Mouse (Mus musculus): ENCODE results near the gene Gnb1l. TPM values are rescaled to one million over a fixed set of nuclear protein-coding genes. Genes with fewer than 3 reads are reported as not detected.
A peak's percentile ranks its signal among the peaks of the same experiment; 100 is the strongest.

Gnb1l gene
- total RNA-seq, 2 experiments from 2014 or later = 4.5 to 6.0 TPM

DNA sequence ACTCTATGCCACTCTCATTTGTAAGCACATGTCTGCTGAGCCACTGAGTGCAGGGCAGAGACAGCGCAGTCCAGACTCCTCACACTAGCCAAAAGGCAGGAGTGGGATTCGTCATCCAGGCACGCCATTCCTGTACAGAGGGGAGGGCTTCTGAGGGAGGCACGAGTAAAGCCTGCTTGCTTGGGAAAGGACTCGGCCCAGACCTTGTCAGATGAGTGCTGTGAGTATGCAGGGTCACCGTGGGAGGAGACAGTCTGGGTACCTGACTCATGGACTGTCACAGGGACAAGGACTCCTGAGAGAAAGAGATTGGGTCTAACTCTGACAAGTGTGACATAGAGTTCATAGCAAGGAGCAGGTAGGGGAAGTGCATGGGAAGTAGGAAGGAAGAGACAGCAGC, 40.8 kb downstream of the Gnb1l start:
- no peak for DNase-seq (ENCODE audit: low spot score in 2 of 2)

DNA sequence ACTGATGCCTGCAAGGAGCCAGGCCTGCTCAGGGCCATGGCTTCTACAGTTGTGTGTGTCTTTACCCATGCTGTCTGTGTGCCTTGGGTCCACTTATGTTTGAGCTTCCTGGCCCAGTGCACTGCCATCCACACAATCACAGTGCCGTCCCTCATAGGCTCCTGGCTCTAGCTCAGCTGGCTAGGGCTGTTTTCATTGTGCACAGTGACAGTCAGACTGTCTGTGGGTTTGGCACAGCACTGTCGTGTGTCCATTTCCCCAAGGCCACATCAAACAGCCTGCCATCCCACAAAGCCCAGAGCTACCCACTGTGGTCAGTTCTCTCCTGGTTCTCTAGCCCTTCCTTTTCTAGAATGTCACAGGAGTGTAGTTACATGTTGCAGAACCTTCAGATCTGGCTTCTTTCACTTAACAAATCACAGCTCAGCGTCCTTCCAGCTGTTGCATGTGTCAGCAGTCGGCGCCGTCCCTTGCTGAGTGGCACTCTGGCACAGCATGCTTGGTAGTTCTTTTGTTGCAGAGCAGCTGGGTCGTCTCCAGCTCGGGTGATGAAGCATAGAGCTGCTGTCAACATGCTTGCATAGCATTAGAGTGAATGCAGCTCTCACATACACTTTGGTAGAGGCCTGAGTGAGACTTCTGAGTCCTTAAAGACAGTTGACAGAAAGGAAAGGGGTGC, 44.8 kb downstream of the Gnb1l start:
- DNase-seq (ENCODE audit: low spot score in 2 of 2) = no peak

DNA sequence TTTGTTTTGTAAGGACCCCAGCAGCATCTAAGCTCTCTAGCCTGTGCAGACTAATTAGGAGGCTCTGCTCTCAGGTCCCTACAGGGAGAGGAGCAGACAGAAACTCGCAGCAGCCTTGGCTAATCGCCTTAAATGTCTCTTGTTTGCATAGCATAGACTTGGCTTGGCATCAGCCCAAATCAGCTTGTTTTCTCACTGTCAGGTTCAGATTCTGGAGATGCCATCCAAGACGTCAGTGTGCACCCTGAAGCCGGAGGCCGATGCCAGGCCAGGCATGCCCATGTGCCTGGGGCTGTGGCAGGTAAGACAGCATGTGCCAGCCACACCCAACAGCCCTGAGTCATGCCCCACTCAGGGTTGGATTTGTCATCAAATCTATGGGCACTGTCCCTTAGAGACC, 49.4 kb downstream of the Gnb1l start:
- DNase-seq (ENCODE audit: low spot score in 2 of 2) = no peak

DNA sequence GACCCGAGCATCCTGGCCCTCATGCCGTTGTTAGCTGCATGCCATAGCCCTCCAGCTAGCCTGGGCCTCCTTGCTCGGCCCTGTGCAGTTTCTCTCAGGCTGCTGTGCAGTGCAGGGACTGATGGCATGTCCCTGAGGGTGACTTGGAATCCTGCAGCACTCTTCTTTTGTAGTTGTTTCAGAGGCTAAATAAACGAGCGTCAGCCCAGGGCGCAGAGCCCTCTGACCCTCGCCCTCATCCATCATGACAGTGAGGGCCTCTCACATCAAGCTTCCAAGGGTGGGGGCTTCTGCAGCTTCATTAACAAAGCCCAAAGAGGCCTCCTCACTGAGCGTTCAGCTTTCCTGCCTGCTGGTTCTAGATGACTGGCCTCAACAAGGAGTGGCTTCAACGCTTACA, 53.1 kb downstream of the Gnb1l start:
- DNase-seq (ENCODE audit: low spot score in 2 of 2) = no peak

DNA sequence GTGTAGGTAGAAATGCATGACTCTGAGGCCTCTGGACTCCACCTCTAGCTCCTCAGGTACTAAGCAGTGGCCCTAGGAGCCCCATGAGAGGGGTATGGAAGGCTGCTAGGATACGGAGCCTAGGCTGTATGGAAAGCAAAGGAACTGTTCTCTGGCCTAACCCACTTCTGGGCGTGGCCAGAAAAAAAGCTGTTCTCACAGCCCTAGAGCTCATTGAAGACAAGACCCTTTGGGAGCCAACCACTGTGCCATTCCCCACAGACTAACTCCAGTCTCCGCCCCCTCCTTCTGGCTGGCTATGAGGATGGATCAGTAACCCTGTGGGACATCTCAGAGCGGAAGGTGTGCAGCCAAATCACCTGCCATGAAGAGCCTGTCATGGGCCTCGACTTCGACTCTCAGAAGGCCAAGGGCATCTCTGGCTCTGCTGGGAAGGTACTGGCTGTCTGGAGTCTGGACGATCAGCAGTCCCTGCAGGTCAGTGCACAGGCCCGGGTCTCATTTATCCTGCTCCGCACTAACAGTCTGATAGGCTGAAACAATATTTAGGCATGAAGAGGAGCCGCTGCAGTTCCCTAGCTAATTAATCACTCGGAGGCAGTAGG, 53.7 kb downstream of the Gnb1l start:
- DNase-seq (ENCODE audit: low spot score in 2 of 2) = no peak

DNA sequence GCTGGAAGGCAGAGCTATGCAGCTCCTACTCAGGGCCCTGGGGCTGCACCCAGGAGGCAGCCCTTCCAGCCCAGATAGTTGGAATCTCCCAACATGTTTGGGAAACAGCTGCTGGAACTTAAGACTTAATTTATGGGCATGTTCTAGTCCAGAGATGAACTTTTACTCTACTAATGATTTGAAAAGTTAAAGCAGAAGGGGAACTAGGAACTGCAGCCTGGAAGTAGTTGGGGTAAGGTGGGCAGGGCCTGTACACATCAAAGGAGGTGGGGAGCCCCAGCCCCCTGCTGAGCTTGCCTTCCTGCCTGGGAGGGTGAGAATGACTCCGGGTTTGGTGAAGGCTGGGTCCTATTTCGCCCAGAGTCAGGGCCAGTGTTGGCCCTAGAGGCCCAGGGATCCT, 56.2 kb downstream of the Gnb1l start:
- no peak for DNase-seq (ENCODE audit: low spot score in 2 of 2)

DNA sequence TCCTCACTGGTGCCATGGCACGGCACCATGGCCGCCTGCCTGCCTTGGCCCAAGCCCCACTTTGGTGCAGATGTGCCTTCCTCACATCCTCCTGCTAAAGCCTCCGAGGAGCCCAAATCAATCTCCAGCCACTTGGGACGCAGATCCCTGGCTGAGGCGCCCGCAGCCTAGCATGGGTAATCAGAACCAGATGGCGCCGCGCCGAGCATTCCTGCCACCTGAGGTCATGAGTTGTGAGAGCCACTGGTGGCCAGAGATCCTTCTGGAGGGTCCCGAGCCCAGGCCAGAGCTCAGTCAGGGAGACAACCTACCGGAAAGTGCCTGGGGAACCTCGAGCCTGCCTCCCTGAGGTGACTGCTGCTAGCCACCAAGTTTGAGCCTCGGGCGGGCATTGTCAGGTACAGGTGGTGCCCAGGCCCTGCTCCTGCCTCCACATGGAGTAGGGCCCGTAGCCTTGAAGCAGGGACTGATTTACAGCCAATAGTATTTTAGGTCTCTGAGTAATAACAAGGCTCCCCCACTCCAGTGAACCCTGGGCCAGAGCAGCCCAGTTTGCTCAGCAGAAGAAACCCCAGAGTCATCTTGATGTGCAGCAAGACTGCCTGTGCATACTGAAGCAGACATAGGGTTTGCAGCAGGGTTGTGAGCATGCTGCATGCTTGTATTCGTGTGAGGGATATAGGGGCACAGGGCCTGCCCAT, 56.9 kb downstream of the Gnb1l start:
- DNase-seq (ENCODE audit: low spot score in 2 of 2) = peak; percentile 43 to 62

DNA sequence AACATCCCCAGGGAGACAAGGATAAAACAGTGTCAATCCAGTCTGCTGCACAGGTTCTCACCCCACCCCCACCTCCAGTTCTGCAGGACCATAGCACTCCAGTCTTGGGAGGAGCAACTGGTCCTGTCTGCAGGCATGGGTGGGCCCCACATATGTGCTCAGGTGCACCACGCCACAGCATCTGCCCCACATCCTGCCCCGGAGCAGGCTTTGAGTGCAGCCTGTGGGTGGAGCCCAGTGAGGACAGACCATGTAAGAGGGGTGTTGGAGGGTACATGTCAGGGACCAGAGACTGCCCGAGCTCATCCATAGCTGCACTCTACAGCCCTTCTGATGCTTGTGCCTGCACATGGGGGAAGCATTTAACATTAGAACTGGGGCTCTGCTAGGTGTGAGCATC, 57.9 kb downstream of the Gnb1l start:
- no peak for DNase-seq (ENCODE audit: low spot score in 2 of 2)

DNA sequence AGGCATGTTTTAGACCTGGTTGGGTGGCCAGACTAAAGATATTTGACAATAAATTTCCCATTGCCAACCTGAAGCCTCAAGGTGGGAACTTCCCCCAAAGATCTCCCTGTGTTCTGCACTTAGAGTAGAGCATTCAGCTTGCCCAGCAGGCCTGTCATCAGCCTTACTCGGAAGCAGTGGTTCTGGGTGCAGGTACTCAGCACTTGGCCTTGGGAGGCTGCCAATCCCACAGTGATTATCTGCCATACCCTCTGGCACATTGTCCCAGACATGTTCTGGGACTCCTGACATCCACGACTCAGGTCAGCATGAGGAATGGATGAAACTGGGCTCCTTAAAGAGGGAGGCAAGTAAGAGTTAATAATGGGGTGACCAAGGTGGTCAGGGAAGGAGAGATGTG, 66.0 kb downstream of the Gnb1l start:
- no peak for DNase-seq (ENCODE audit: low spot score in 2 of 2)

DNA sequence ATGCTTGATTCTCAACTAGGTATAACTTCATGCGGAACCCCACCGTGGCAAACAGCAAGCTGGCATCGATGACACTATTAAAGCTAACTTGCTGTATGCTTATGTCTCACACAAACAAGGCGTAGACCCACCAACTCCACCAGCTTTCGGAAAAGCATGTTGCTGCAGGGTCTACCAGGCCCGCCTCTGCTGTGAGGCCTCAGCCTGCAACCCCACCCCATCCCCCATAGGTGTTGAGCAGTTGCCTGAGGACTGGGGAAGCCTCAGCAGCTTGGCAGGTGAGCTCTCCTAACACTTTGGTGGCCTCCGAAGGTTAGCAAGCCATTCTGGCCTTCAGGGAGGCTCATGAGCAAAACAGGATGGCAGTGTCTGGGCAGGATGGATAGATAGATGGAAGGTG, 70.1 kb downstream of the Gnb1l start:
- DNase-seq (ENCODE audit: low spot score in 2 of 2) = no peak

DNA sequence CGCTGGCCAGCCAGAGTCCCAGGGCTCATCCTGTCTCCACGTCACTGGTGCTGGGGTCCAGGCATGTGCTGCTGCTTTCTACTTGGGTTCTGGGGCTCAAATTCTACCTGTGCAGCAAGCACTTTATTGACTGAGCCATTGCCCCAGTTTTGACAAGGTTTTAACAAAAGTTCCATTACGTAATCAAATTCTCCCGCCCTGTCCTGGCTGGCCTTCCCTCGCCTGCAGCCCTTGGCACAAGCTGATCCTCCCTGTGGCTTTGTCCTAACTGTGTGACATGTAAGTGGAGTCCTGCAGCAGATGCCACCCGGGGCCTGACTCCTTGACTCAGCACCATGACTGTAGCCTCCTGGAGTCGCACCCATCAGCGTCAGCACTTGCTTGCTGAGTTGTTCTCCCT, 75.7 kb downstream of the Gnb1l start:
- peak in 1 of 2 experiments; percentile 6 for DNase-seq (ENCODE audit: low spot score in 2 of 2)

DNA sequence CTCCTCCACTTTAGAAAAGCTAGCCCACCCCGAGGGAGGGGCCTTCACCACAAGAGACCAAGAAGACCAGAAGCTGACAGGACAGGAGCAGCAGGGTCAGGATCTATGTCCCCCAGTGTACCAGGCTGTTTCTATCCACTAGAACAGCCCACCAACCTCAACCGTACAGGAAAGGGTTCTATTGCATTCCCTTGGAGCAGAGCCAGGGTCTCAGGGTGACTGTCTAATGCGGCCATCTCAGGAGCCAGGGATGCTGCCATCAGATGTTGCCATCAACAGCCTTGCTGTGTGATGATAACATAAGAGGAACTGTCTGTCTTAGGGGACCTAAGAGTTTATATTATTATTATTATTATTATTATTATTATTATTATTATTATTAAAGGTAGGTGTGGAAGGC, 78.6 kb downstream of the Gnb1l start:
- no peak for DNase-seq (ENCODE audit: low spot score in 2 of 2)

DNA sequence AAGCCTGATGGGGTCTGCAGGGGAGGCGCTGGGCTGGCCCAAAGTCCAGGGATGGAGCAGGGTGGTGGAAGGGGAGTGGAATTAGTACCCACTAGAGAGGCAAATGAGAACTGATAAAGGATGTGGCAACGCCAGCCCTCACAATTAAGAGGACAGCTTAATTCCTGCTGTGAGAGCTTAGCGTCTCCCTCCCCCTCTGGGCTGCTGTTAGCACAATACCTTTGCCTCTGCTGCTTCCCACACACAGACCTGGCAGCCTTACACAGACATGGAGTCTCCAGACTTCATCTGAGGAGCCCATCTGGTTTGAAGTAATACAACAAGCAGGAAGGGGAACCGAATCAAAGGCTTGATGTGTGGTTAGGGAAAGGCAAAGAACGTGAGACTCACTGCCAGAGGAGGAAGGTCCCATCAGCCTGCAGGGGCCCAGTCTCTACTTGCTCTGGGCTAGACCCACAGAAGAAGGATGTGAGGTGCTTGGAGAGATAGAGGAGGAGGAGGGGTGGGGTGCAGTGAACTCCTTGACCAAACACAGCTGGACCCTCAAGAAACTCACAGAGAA, 79.2 kb downstream of the Gnb1l start:
- no peak for DNase-seq (ENCODE audit: low spot score in 2 of 2)

DNA sequence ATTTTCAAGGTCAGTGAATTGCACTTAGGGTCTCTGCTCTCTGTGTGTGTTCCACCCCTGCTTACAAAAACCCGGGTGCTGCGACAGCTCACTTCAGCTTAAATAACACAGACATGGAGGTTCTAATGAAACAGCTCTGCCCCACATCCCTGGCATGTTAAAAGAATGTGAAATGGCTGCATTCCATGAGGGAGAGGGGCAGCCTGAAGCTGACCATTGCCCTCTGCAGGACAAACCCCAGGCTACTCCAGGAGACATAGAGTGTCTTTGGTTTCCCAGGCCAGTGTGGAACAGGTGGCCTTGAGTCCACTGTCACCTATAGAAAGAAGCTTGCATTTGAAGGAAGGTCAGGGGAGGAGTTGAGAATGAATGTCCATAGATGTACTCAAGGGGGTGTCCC, 81.9 kb downstream of the Gnb1l start:
- DNase-seq (ENCODE audit: low spot score in 2 of 2) = peak in 1 of 2 experiments; percentile 6

DNA sequence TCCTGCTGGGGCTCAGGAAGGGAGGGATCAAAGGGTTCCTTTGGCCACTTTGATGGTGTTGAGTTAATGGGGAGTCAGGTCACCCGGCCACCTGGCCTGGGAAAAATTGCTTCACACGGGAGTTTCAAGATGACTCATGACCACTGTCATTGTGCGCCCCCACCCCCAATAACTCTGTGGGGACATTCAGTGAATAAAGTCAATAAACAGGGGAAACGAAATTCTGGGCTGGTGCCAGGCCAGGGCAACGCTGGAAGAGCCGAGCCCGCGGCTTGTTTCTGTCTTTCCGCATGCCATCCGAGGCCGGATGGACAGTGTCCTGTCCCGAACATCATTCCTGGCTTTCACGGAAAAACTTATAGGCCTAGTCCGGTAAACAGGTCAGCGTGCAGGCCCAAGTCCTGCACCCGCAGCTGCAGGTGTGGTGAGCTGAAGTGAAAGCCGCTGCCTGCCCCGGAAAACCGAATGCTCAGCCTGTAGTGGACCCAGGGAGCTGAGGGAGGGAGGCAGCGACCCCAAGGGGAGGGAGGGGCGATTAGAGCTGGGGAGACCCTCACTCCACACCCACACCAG, 82.6 kb downstream of the Gnb1l start:
- DNase-seq (ENCODE audit: low spot score in 2 of 2) = peak in 1 of 2 experiments; percentile 7

DNA sequence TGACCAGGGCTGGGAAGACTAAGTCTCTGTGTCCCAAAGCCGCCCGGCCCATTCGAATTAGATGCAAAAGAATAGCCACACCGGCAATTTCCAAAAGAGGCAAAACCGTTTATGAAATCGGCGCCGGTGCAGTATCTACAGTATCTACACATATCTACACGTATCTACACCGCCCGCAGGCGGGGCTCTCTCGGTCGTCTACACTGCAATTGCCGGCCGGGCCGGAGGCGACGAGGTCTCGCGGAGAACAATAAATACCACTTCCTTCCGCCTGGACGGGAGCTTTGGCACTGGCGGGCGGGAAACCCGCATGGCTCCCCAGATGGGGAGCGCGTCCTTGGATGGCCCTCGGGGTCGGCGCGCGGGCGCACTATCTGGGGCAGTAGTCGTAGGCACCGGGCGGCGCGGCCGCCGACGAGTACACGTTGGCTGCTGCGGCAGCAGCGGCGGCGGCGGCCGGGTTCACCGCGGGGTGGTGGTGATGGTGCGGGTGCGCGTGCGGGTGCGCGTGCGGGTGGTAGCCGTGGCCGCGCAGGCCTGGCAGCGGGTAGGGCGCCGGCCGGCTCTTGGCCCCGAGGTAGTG, 83.2 kb downstream of the Gnb1l start:
- DNase-seq (ENCODE audit: low spot score in 2 of 2) = peak in 1 of 2 experiments; percentile 19

DNA sequence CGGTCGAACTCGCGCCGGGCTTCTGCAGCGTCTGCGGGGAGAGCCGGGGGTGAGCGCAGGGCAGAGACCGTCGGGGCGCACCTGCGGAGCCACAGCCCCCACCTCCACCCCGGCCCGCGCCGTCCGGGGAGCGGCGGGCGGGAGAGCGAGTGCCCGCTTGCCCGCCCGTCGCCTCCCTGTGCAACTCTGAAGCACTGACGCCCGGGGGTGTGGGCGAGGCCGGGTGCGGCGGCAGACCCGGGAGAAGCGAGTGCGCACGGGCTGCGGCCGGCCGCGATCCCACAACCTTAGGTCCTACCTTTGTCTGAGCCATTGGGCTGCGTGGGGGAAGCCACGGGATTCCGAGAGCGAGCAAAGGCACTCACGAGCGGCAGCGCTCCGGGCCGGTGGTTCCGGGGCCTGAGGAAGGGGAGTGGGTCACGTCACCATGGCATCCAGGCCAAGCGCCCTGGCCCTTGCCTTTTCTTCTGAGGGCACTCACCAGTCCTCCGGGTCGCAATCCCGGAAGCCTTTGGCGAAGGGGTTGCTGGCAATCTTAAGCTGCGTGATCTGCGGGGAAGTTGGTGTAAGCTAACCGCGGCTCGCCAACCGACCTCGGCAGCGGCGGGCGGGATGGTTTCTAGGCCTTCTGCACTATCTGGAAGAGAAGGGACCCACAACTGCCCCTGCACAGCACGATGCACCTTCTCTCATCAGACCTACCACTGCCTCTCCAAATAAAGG, 84.1 kb downstream of the Gnb1l start:
- DNase-seq (ENCODE audit: low spot score in 2 of 2) = no peak

DNA sequence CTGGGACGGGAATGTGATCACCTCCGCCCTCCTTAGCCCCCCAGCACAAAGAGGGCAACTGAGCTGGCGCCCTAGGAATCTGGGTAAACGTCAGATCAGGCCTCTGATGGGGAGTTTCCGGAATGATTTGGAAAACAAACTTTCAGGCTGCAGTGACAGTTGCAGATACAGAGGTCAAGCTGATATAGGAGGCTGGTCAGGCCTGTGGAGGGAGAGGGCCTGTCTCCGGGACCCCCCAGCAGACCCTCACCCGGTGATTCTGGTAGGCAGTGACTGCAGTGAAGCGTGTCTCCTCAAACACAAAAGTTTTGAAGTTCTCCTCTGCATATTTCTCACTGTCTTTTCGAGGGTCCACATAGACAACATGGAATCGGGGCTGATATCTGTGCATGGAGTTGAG, 84.7 kb downstream of the Gnb1l start:
- no peak for DNase-seq (ENCODE audit: low spot score in 2 of 2)

DNA sequence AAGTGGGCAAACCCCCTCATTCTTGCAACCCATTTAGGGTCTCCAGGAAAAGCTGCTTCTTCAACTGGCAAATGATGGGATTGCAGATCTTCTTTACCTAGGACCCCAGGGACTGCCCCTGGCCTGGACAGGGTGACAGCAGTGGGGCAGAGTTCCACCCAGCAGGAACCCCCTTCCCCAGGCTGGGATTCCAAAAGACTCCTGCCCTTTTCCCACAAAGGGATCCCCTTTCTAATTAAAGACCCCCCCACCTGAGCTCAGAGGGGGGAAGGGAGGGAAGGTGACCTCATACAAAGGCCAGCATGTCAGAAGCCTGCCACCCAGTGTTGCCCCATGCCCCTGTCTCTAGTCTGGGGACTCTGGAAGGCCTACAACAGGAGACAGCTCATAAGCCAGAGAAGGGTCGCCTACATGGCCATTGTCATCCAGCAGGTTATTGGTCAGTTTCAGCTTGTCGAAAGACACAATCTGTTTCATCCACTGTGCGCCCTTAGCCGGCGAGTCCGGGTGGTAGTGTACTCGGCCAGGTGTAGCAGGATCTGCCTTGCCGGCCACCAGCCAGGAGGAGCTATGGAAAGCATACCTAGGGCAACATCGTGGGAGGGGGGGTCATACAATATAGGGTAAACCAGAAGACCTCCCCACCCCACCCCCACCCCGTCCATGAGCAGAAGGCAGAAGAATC, 85.3 kb downstream of the Gnb1l start:
- no peak for DNase-seq (ENCODE audit: low spot score in 2 of 2)

DNA sequence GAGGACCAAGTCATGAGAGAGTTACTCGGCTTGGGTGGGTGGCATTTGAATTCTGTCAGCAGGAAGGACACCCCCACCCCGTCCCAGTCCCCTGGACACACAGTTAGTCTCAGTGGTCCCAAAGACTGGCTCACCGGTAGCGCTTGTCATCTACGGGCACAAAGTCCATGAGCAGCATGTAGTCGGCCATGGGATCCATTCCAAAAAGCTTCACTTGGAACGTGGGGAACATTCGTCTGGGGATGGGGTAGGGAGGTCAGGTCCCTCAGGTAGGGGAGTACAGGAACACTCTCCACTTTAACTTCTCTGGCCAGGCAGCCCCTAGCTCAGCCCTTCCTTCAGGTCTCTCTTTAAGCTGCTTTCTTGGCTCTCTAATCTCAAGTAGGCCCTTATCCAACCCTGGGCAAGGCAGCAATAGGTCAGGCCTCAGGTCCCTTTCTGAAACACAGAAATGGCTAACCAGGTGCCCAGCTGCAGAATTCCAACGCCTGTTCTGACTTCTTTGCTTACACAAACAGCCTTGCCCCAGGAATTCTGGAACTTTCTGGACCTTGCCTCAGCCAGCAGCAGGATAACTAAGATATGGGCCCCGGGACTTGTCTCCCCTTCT, 86.5 kb downstream of the Gnb1l start:
- no peak for DNase-seq (ENCODE audit: low spot score in 2 of 2)
